Mouse (Mus musculus) 3134 (cell line): ENCODE data around the gene Fastkd1.
A peak's percentile ranks its signal among the peaks of the same experiment; 100 is the strongest.
"Not testable (repeated sequence)": the region's sequence is repeated elsewhere in the genome, so short reads cannot be mapped to it uniquely, and the experiment has no call there.

Experiments
- DNase-seq: peaks from one replicate; pipeline ENCODE4 v3.0.0-alpha.2; 2011; ENCODE audit warnings: low spot score; ENCODE audit not compliant: insufficient read length; ENCODE audit errors: extremely low read depth

Fastkd1 gene

GRCm38 (mm10) chr2:69673723-69674122 is 39.6 kb downstream of the Fastkd1 start:
- DNase-seq = no peak

DNA sequence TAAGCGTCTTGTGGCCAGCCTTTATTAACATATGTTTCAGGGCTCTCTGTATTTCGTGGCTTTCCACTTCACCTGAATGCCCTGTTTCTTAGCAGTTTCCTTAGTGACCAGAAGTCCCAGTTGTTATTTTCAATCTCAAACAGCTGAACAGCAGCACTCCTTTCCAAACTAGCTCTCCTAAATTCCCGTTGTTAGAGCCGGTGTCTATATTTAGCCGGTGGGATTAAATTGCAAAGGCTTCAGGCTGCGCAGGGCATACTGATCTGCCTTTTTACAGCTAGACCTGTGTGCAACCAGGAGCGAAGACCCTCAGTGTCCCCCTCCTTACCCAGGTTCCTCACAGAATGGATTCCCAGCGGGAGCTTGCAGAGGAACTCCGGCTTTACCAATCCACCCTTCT is 43.5 kb downstream of the Fastkd1 start, which contains the start of gene Klhl41:
Gene Klhl41, plus strand, starts transcription at position 268 of the 400 bp plus-strand sequence.
- DNase-seq = no peak

- DNase-seq = no peak
These were observed 44.9 kb downstream of the Fastkd1 start for GRCm38 (mm10) chr2:69668414-69668813.

- DNase-seq = no peak
These were observed 45.7 kb downstream of the Fastkd1 start for GRCm38 (mm10) chr2:69667656-69668055.

- DNase-seq = no peak
These were observed 49.4 kb downstream of the Fastkd1 start for GRCm38 (mm10) chr2:69663827-69664476.

- no peak for DNase-seq
These were observed 54.0 kb downstream of the Fastkd1 start for GRCm38 (mm10) chr2:69659326-69659725.

DNA sequence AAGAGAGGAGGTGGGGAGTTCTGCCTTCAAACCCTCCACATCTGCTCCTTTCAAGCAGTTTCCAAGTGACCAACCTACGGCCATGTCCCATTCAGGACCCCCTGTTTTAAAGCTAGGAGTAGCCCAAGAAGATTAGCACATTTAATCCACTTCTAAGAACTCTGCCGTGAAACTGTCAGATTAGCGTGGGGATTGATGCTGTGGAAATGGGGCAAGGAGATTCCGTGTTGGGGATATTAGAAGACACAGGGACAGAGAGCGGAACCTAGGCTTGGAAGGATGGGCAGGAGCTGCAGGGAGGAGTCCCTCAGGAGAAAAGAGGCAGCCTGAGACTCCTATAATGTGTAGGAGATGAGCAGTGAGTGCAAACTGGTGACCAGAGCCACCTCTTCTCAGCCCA is 63.6 kb downstream of the Fastkd1 start:
- no peak for DNase-seq

DNA sequence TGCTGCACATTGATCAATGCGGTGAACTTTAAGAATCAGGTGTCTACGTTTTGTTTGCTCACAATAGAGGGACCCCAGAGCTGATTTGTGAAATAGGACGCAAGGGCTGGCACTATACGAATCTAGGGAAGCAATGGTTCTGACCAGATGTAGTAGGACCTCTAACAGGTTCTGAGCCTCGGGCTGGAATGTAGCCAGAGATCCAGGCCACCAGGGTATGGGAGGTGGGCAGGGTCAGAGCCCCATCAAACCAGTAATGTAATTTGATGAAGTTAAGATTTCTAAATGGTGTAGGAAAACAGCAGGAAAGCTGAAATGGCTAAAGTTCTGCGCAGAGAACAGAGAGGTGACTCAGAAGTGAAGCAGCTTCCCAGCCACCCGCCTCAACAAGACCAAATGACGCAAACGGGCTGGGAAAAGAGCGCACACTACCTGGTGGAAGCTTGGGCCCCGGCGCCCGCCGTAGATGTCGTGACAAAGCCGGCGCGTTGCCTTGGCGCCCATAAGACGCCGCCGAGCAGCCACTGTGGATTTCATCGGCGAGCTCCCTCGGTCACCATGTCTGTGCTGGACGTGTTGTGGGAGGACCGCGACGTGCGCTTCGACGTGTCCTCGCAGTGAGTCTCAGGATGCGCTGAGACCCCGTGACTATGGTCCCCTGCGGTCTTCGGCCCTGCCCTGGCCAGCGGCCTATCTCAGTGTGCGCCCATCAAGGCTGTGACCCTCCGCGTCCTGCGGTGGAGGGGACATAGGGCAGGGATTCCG is 66.4 kb downstream of the Fastkd1 start, which contains the start of gene Bbs5:
Gene Bbs5, plus strand, starts transcription at position 446 of the 765 bp plus-strand sequence.
- peak; percentile 95 for DNase-seq

- DNase-seq = no peak
These were observed 68.2 kb downstream of the Fastkd1 start for GRCm38 (mm10) chr2:69644968-69645617.

DNA sequence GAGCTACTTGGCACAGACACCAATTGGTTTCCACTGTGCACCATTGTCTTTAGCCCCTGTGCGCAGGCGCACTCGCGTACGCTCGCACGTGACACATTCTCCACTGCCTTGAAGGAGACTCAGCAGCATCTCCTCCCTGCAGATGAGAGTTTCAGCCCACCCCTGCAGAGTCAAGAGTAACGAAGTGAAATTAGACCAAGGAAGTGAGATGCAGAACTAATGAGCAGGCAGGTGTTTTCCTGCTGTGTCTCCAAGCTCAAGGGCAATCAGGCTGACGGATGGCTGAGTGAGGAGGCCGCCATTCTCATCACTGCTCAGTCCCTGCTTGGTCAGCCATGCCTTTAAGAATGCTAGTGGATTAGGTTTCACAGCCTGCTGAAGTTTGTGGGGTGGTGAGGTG is 73.2 kb downstream of the Fastkd1 start:
- DNase-seq = no peak

- not testable (repeated sequence) for DNase-seq
These were observed 75.3 kb downstream of the Fastkd1 start for GRCm38 (mm10) chr2:69637989-69638388.
